Mouse (Mus musculus) kidney, adult 2 months (tissue): Measurements from ENCODE around the gene Cd5. TPM values are rescaled to one million over a fixed set of nuclear protein-coding genes. Genes with fewer than 3 reads are reported as not detected.

Source experiments
- DNase-seq: peaks from one replicate; pipeline ENCODE4 v3.0.0; 2021
- H3K27ac ChIP-seq: fragments of 200-500 bp; 2 replicates; pipeline ENCODE4 v1.5.1; 2012; ENCODE audit warnings: low read depth, low read length, control low read depth, inconsistent platforms; ENCODE audit not compliant: insufficient read depth
- H3K27me3 ChIP-seq: fragments of 200-500 bp; replicated peaks from 2 replicates; pipeline ENCODE4 v1.6.1; 2012; ENCODE audit warnings: mild to moderate bottlenecking, moderate library complexity, low read length, inconsistent platforms; ENCODE audit not compliant: control insufficient read depth, insufficient read depth
- H3K36me3 ChIP-seq: fragments of 200-500 bp; 2 replicates; pipeline ENCODE4 v1.6.1; 2012; ENCODE audit warnings: mild to moderate bottlenecking, moderate library complexity, low read length, inconsistent platforms; ENCODE audit not compliant: control insufficient read depth, insufficient read depth
- H3K4me1 ChIP-seq: fragments of 200-500 bp; 2 replicates; pipeline ENCODE4 v1.6.1; 2011; ENCODE audit warnings: low read length; ENCODE audit not compliant: control insufficient read depth, insufficient read depth
- H3K4me3 ChIP-seq: fragments of 200-500 bp; 2 replicates; pipeline ENCODE4 v1.5.1; 2011; ENCODE audit warnings: mild to moderate bottlenecking, low read depth, low read length, control low read depth; ENCODE audit not compliant: insufficient read depth
- CTCF ChIP-seq: fragments of 200-500 bp; conservative IDR thresholded peaks from 2 replicates; pipeline ENCODE4 v1.5.1; 2011; ENCODE audit warnings: low read depth, mild to moderate bottlenecking, control low read depth, low read length, moderate library complexity, mixed read lengths; ENCODE audit not compliant: insufficient read depth, insufficient read length
- POLR2A ChIP-seq: fragments of 200-500 bp; IDR thresholded peaks from one replicate; pipeline ENCODE4 v1.6.1; 2011; ENCODE audit warnings: low read depth, low read length, control low read depth
- WGBS: fragments of 180-500 bp; shearing (Covaris S2); methylation state at CpG from one replicate; pipeline ENCODE4 v1.1.7; 2018; 5-methylcytosine and 5-hydroxymethylcytosine counted together
- polyA plus RNA-seq: library from polyadenylated mRNA; depleted of rRNA; stranded (reverse); fragments of >200 nt; gene quantifications from 2 replicates; pipeline ENCODE4 v1.2.3, GENCODE M21; 2012

The Cd5 gene
- polyA plus RNA-seq, 1 experiment, result 3.3 TPM

GRCm38 (mm10) chr19:10724629-10725363 lies 14.0 kb downstream of the Cd5 start:
- Histone ChIP-seq H3K4me1 (no peaks in the 10 kb centered on the region), H3K27ac (no peak overlapping the region), H3K27me3 (no peaks in the 10 kb centered on the region), H3K4me3 (no peak overlapping the region), H3K36me3 (no peaks in the 10 kb centered on the region)
- WGBS, result 77% methylated on average over 13 of the region's 13 CpGs
- no peak for DNase-seq
- TF ChIP-seq CTCF (no peak), POLR2A (no peak)

GRCm38 (mm10) chr19:10723649-10724048 lies 15.2 kb downstream of the Cd5 start:
- TF ChIP-seq CTCF, result no peak
- no peak for TF ChIP-seq POLR2A
- Histone ChIP-seq H3K27ac (no peak overlapping the region), H3K36me3 (no peaks in the 10 kb centered on the region), H3K27me3 (no peaks in the 10 kb centered on the region), H3K4me3 (no peak overlapping the region), H3K4me1 (no peaks in the 10 kb centered on the region)
- 71% methylated on average over 5 of the region's 5 CpGs for WGBS
- no peak for DNase-seq

DNA sequence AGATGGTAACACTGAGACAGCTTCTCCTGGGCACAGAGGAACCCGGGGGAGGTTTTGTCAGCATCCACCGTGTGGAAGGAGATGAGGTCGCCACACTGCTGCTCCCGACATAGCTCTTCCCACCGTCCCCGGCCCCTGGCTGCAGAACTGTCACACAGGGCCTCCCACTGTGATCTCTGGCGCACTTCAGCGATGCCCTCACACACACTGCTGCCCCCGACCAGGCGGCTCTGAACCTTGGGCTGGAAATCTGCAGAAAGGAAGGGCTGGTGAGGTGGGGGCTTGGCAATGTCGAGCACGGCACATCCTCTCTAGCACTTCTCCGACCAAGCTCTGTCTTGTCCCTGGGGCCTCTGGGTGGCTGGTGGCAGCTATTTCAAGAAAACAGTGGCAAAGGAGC lies 15.7 kb downstream of the Cd5 start:
- Histone ChIP-seq H3K4me3 (no peak overlapping the region), H3K27me3 (no peaks in the 10 kb centered on the region), H3K36me3 (no peaks in the 10 kb centered on the region), H3K27ac (no peak overlapping the region), H3K4me1 (no peaks in the 10 kb centered on the region)
- no peak for DNase-seq
- no peak for TF ChIP-seq CTCF
- TF ChIP-seq POLR2A, result no peak
- 29% methylated on average over 13 of the region's 13 CpGs for WGBS

DNA sequence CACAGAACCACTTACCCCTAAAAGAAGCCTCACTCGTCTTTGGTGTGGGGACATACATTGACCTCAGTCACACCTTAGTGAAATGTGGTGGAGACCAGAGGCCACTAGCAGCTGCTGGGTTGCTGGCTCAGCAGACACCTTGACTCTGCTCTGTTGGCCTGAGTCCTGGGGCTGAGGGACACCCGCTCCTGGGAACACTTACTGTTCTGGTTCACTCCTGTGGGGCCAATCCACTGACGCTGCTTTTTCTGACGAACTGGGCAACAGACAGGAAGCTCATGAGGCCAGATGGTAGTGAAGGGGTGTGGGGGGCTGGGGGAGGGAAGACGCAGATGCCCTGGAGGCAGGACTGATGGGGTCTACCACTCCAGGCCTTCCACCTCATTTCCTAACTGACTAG lies 17.7 kb downstream of the Cd5 start:
- DNase-seq, result no peak
- TF ChIP-seq CTCF, result no peak
- TF ChIP-seq POLR2A, result no peak
- H3K27me3 ChIP-seq, result no peaks in the 10 kb centered on the region
- H3K4me1 ChIP-seq, result no peaks in the 10 kb centered on the region
- 58% methylated on average over 5 of the region's 5 CpGs for WGBS
- H3K27ac ChIP-seq, result no peak overlapping the region
- no peak overlapping the region for H3K4me3 ChIP-seq
- H3K36me3 ChIP-seq, result no peaks in the 10 kb centered on the region

DNA sequence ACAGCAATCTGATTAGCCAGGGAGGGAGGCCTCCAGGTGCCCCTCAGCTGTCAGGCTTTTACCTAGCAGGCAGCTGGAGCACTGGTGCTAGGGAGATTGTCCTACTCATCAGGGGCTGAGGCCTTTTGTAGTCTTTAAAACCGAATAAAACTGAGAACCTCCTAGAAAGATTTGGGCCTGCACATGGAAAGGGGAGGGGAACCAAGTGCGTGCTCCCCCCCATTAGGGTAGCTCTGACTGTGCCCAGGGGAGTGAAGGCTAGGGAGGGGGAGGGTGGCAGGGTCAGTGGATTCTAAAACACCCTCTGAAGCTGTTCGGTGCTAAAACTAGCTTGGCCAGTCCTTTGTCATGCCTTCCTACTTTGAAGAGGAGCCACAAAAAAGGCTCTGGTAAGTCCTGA lies 18.3 kb downstream of the Cd5 start:
- WGBS, result 38% methylated on average over 3 of the region's 3 CpGs
- Histone ChIP-seq H3K36me3 (no peaks in the 10 kb centered on the region), H3K27me3 (no peaks in the 10 kb centered on the region), H3K4me3 (no peak overlapping the region), H3K27ac (no peak overlapping the region), H3K4me1 (no peaks in the 10 kb centered on the region)
- no peak for TF ChIP-seq POLR2A
- TF ChIP-seq CTCF, result no peak
- no peak for DNase-seq

GRCm38 (mm10) chr19:10719751-10720150 lies 19.1 kb downstream of the Cd5 start:
- H3K4me1 ChIP-seq, result 0 out of 2 replicates have a peak, but pooled peaks cover 2% of the 10 kb centered on the region
- no peaks in the 10 kb centered on the region for H3K36me3 ChIP-seq
- WGBS, result 71% methylated on average over 2 of the region's 2 CpGs
- no peak overlapping the region for H3K27ac ChIP-seq
- H3K27me3 ChIP-seq, result no peaks in the 10 kb centered on the region
- H3K4me3 ChIP-seq, result no peak overlapping the region
- no peak for TF ChIP-seq POLR2A
- no peak for TF ChIP-seq CTCF
- no peak for DNase-seq

GRCm38 (mm10) chr19:10718251-10718775 lies 20.5 kb downstream of the Cd5 start:
- Histone ChIP-seq H3K4me3 (no peak overlapping the region), H3K4me1 (0 out of 2 replicates have a peak, but pooled peaks cover 2% of the 10 kb centered on the region), H3K27me3 (no peaks in the 10 kb centered on the region), H3K27ac (no peak overlapping the region), H3K36me3 (no peaks in the 10 kb centered on the region)
- no peak for DNase-seq
- WGBS, result 45% methylated on average over 7 of the region's 7 CpGs
- TF ChIP-seq POLR2A (no peak), CTCF (no peak)
